Mouse (Mus musculus) forebrain, embryonic 11.5 days (tissue): ENCODE data around the gene Diaph3. TPM values are rescaled to one million over a fixed set of nuclear protein-coding genes. Genes with fewer than 3 reads are reported as not detected.

Source experiments
- ATAC-seq: fragments of 200-750 bp; cut with Nextera tagmentation; replicated peaks from 2 replicates; pipeline ENCODE4 v1.8.0; 2017; ENCODE audit warnings: moderate TSS enrichment; ENCODE audit not compliant: low FRiP score
- DNase-seq: peaks from one replicate; pipeline ENCODE4 v3.0.0-alpha.2; 2017; ENCODE audit warnings: low spot score
- H3K27ac ChIP-seq: fragments of 300-500 bp; sonication (generic); 2 replicates; pipeline ENCODE4 v1.5.1; 2014; ENCODE audit warnings: low read depth, low read length
- H3K27me3 ChIP-seq: fragments of 300-500 bp; sonication (generic); 2 replicates; pipeline ENCODE4 v1.6.1; 2014; ENCODE audit warnings: mild to moderate bottlenecking, low read length, mixed read lengths; ENCODE audit not compliant: control insufficient read depth, insufficient read depth
- H3K36me3 ChIP-seq: fragments of 300-500 bp; sonication (generic); 2 replicates; pipeline ENCODE4 v1.6.1; 2014; ENCODE audit warnings: mild to moderate bottlenecking, low read length, moderate library complexity, mixed read lengths; ENCODE audit not compliant: control insufficient read depth, insufficient read depth
- H3K4me1 ChIP-seq: fragments of 300-500 bp; sonication (generic); replicated peaks from 2 replicates; pipeline ENCODE4 v1.6.1; 2014; ENCODE audit warnings: low read length, mixed read lengths; ENCODE audit not compliant: control insufficient read depth, insufficient read depth
- H3K4me2 ChIP-seq: fragments of 300-500 bp; sonication (generic); 2 replicates; pipeline ENCODE4 v1.6.1; 2014; ENCODE audit warnings: low read depth, mild to moderate bottlenecking, low read length, moderate library complexity, mixed read lengths; ENCODE audit not compliant: severe bottlenecking
- H3K4me3 ChIP-seq: fragments of 300-500 bp; sonication (generic); 2 replicates; pipeline ENCODE4 v1.5.1; 2014; ENCODE audit warnings: low read depth, low read length
- H3K9ac ChIP-seq: fragments of 300-500 bp; sonication (generic); 2 replicates; pipeline ENCODE4 v1.6.1; 2014; ENCODE audit warnings: low read length
- H3K9me3 ChIP-seq: fragments of 300-500 bp; sonication (generic); 2 replicates; pipeline ENCODE4 v1.6.1; 2016; ENCODE audit warnings: low read length, mixed read lengths; ENCODE audit not compliant: control insufficient read depth
- WGBS: fragments of 180-500 bp; shearing (Covaris S2); extraction: QIAGEN DNeasy Blood & Tissue Kit; methylation state at CpG from one replicate; pipeline ENCODE4 v1.1.7; 2014; 5-methylcytosine and 5-hydroxymethylcytosine counted together
- polyA plus RNA-seq: library from polyadenylated mRNA; unstranded; fragments of >200 nt; fragmentation: Nextera tagmentation; extraction: Ambion mirVana; gene quantifications from 2 replicates; pipeline ENCODE4 v1.2.1, GENCODE M21; 2014

The Diaph3 gene
- polyA plus RNA-seq, 1 experiment from 2014 or later, result 14.9 TPM

- 82% methylated on average over 4 of the region's 4 CpGs for WGBS
- Histone ChIP-seq H3K4me3 (no peak overlapping the region), H3K27me3 (no peaks in the 10 kb centered on the region), H3K4me2 (no peak overlapping the region), H3K4me1 (no peaks in the 10 kb centered on the region), H3K9me3 (no peaks in the 10 kb centered on the region), H3K36me3 (no peaks in the 10 kb centered on the region), H3K27ac (no peak overlapping the region), H3K9ac (no peak overlapping the region)
- DNase-seq (no peak), ATAC-seq (no peak)
These were observed 439.9 kb downstream of the Diaph3 start for GRCm38 (mm10) chr14:86701145-86701544.

GRCm38 (mm10) chr14:86697887-86698286, 443.1 kb downstream of the Diaph3 start:
- no peaks in the 10 kb centered on the region for H3K27me3 ChIP-seq
- 77% methylated on average over 1 of the region's 1 CpGs for WGBS

GRCm38 (mm10) chr14:86692714-86693113, 448.3 kb downstream of the Diaph3 start:
- DNase-seq, result no peak
- no peaks in the 10 kb centered on the region for H3K4me1 ChIP-seq
- no peak overlapping the region for H3K27ac ChIP-seq
- no peak overlapping the region for H3K4me3 ChIP-seq
- no peaks in the 10 kb centered on the region for H3K9me3 ChIP-seq
- H3K36me3 ChIP-seq, result no peaks in the 10 kb centered on the region
- H3K27me3 ChIP-seq, result no peaks in the 10 kb centered on the region
- no peak overlapping the region for H3K4me2 ChIP-seq
- no peak for ATAC-seq
- 87% methylated on average over 4 of the region's 4 CpGs for WGBS
- no peak overlapping the region for H3K9ac ChIP-seq

More at GRCm38 (mm10) chr14:86697887-86698286, 443.1 kb downstream of the Diaph3 start:
- Histone ChIP-seq H3K27ac (no peak overlapping the region), H3K9ac (no peak overlapping the region), H3K36me3 (no peaks in the 10 kb centered on the region), H3K4me2 (no peak overlapping the region), H3K4me3 (no peak overlapping the region), H3K9me3 (no peaks in the 10 kb centered on the region), H3K4me1 (no peaks in the 10 kb centered on the region)
- DNase-seq (no peak), ATAC-seq (no peak)

DNA sequence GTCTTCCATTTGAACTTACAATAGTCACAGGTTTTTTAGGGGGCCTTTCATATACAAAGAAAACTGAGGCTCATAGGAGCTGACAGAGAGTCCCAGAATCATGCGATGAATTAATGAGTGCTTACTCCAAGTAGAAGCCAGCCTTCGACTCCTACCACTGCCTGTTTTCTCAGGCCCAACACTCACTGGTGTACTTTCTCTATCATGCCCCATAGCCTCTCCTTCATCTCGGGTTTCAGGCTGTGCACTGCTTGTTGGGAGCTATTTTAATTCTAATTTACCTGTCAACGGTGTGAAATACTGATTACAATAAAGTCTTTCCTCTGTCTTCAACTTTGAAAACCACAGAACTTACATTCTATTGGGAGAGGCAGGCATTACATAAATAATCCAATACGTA, 449.7 kb downstream of the Diaph3 start:
- H3K4me3 ChIP-seq, result no peak overlapping the region
- 74% methylated on average over 5 of the region's 5 CpGs for WGBS
- ATAC-seq, result no peak
- H3K4me2 ChIP-seq, result no peak overlapping the region
- no peaks in the 10 kb centered on the region for H3K36me3 ChIP-seq
- H3K4me1 ChIP-seq, result no peaks in the 10 kb centered on the region
- no peak overlapping the region for H3K9ac ChIP-seq
- no peaks in the 10 kb centered on the region for H3K9me3 ChIP-seq
- no peak overlapping the region for H3K27ac ChIP-seq
- DNase-seq, result no peak
- H3K27me3 ChIP-seq, result no peaks in the 10 kb centered on the region

- DNase-seq, result no peak
- Histone ChIP-seq H3K27ac (no peak overlapping the region), H3K9ac (no peak overlapping the region), H3K27me3 (no peaks in the 10 kb centered on the region), H3K4me1 (no peaks in the 10 kb centered on the region), H3K36me3 (no peaks in the 10 kb centered on the region), H3K4me2 (no peak overlapping the region), H3K4me3 (no peak overlapping the region), H3K9me3 (no peaks in the 10 kb centered on the region)
- ATAC-seq, result no peak; the same call in 1 of the 2 replicates
- WGBS, result 69% methylated on average over 11 of the region's 11 CpGs
These were observed 456.2 kb downstream of the Diaph3 start for GRCm38 (mm10) chr14:86684585-86685503.

GRCm38 (mm10) chr14:86681951-86682350, 459.1 kb downstream of the Diaph3 start:
- H3K4me3 ChIP-seq, result no peak overlapping the region
- H3K9ac ChIP-seq, result no peak overlapping the region
- H3K4me2 ChIP-seq, result no peak overlapping the region
- no peak overlapping the region for H3K27ac ChIP-seq
- H3K9me3 ChIP-seq, result no peaks in the 10 kb centered on the region
- peaks cover 2% of the 10 kb centered on the region; the same call in 1 of the 2 replicates for H3K4me1 ChIP-seq
- DNase-seq (no peak), ATAC-seq (no peak)
- no peaks in the 10 kb centered on the region for H3K36me3 ChIP-seq
- no peaks in the 10 kb centered on the region for H3K27me3 ChIP-seq

- no peak overlapping the region for H3K4me2 ChIP-seq
- ATAC-seq, result no peak
- no peak overlapping the region for H3K9ac ChIP-seq
- 91% methylated on average over 3 of the region's 3 CpGs for WGBS
- no peak for DNase-seq
- no peaks in the 10 kb centered on the region for H3K36me3 ChIP-seq
- peaks cover 4% of the 10 kb centered on the region; the same call in 1 of the 2 replicates for H3K4me1 ChIP-seq
- H3K4me3 ChIP-seq, result no peak overlapping the region
- no peaks in the 10 kb centered on the region for H3K27me3 ChIP-seq
- H3K9me3 ChIP-seq, result no peaks in the 10 kb centered on the region
- H3K27ac ChIP-seq, result no peak overlapping the region
These were observed 462.0 kb downstream of the Diaph3 start for GRCm38 (mm10) chr14:86678992-86679391.

DNA sequence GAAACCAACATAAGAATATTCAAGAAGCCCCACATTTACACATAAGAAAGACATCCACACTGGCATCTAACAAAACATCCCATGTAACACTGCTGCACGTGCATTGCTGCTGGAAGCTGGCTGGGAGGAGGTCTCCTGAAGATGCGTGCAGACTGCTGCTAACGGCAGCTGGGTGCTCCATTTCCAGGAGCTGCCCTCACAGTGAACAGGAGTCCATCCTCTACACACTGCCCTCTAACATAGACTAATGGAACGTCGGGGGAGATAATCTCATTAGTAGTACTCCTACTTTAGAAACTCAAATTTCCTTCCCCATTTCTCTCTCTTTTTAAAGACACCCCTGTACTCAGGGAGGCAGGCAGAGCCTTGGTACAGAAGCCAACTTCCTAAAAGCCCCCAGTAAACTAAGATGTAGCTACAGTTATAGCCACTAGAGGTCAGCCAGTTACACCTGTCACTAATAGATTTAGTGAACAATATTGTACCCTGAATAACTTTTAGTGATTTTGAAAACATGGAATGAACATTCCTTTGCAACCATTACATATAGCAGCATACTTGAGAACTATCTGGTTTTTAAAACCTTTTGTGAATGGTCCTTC, 462.8 kb downstream of the Diaph3 start:
- no peaks in the 10 kb centered on the region for H3K27me3 ChIP-seq
- H3K36me3 ChIP-seq, result no peaks in the 10 kb centered on the region
- H3K4me1 ChIP-seq, result peaks cover 4% of the 10 kb centered on the region; the same call in 1 of the 2 replicates
- 63% methylated on average over 5 of the region's 5 CpGs for WGBS
- no peak overlapping the region for H3K4me3 ChIP-seq
- no peak overlapping the region for H3K9ac ChIP-seq
- DNase-seq, result no peak
- H3K4me2 ChIP-seq, result no peak overlapping the region
- no peak overlapping the region for H3K27ac ChIP-seq
- ATAC-seq, result peak; percentile 56; the same call in 1 of the 2 replicates
- no peaks in the 10 kb centered on the region for H3K9me3 ChIP-seq
